Mouse (Mus musculus) embryonic fibroblast, embryonic 13.5 days (primary cell): ENCODE data around the gene Gm21440. TPM values are rescaled to one million over a fixed set of nuclear protein-coding genes. Genes with fewer than 3 reads are reported as not detected.
"Not testable (repeated sequence)": the region's sequence is repeated elsewhere in the genome, so short reads cannot be mapped to it uniquely, and the experiment has no call there.

Source experiments
- H3K27ac ChIP-seq: 2 replicates; pipeline ENCODE4 v1.5.1; 2012; ENCODE audit warnings: low read length, control low read depth, inconsistent platforms; ENCODE audit not compliant: insufficient read depth
- H3K4me1 ChIP-seq: 2 replicates; pipeline ENCODE4 v1.6.1; 2011; ENCODE audit warnings: low read length; ENCODE audit not compliant: control insufficient read depth, insufficient read depth
- H3K4me3 ChIP-seq: 2 replicates; pipeline ENCODE4 v1.5.1; 2011; ENCODE audit warnings: mild to moderate bottlenecking, control low read depth, low read length; ENCODE audit not compliant: insufficient read depth
- polyA plus RNA-seq: library from polyadenylated mRNA; stranded (reverse); fragments of >200 nt; gene quantifications from 2 replicates; pipeline ENCODE4 v1.2.4, GENCODE M21; 2011; ENCODE audit warnings: low read depth; ENCODE audit not compliant: missing spikeins, insufficient read length

The Gm21440 gene
- polyA plus RNA-seq = not detected in 2 replicates

DNA sequence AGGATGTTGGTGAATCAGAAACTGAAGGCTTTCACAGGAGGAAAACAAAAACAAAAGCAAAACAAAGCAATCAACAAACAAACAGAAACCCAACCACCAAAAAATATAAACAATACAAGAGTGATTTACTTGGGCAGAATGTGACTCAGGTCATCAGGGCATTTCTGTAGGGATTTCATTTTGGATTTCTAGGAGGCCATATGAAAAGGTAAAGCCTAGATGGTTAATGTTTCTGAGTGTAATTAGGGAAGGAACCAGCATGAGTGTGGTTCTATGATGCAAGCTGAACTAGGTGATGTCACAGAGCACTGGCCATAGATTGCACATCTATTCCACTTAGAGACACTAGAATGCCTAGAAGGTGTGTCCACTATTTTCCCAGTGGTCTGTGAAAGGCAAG, at the start of gene Gm21440, which contains the start of gene Gm21454:
TSS of gene Gm21440 (plus strand) at position 301 of the 400 bp plus-strand sequence.
TSS of gene Gm21454 (plus strand) at position 352 of the 400 bp plus-strand sequence.
- H3K27ac ChIP-seq, H3K4me1 ChIP-seq, H3K4me3 ChIP-seq: not testable (repeated sequence)

- H3K27ac ChIP-seq, H3K4me1 ChIP-seq, H3K4me3 ChIP-seq: not testable (repeated sequence)
These were observed 28.4 kb upstream of the Gm21440 start, which contains the start of gene Gm21828 for GRCm38 (mm10) chrY:13223828-13224227. TSS of gene Gm21828 (minus strand) at chrY:13223928.

Other genes starting within 250 kb of the Gm21440 start
- gene Gm20807, start 209.5 kb upstream of the Gm21440 start, polyA plus RNA-seq = not detected in 2 replicates
- gene Gm21891, start 118.9 kb upstream of the Gm21440 start, polyA plus RNA-seq = not detected in 2 replicates
- gene Gm21425, start 90.4 kb upstream of the Gm21440 start, polyA plus RNA-seq = not detected in 2 replicates
- not detected in 2 replicates for gene Gm21828, start 28.5 kb upstream of the Gm21440 start, polyA plus RNA-seq
- gene Gm21454, start 51 bp downstream of the Gm21440 start, polyA plus RNA-seq = not detected in 2 replicates
- gene Gm21725, start 96.7 kb downstream of the Gm21440 start, polyA plus RNA-seq = not detected in 2 replicates
- not detected in 2 replicates for gene Gm21866, start 213.2 kb downstream of the Gm21440 start, polyA plus RNA-seq
- gene Gm20773, start 241.6 kb downstream of the Gm21440 start, polyA plus RNA-seq = not detected in 2 replicates